Mouse (Mus musculus) urinary bladder, adult 18-20 months (tissue): ENCODE results near the gene Fam53b.

ENCODE experiments used
- DNase-seq, 2 experiments: peaks; one replicate each; pipeline ENCODE4 v3.0.0; 2022; ENCODE audit warnings: low spot score in 2 of 2, mixed read lengths in 2 of 2

Fam53b gene

DNA sequence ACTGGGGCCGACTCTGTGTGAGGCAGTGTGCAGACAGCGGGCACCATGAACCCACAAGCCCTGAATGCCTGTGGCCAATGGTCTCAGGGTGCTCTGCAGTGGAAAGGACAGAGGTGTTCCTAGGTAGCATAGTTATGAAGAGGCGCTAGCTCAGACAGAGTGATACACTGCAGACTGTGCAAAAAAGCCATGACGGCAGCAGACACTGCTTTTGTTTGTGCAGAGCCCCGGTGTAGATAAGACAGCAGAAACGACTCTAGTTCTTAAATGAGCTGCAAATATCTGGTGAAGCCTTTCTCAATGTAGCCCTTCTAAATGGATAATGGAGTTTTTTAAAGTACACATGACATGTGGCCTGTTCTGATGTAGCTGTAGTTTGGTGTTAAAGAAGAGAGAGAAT, 73.9 kb downstream of the Fam53b start:
- no peak for DNase-seq

DNA sequence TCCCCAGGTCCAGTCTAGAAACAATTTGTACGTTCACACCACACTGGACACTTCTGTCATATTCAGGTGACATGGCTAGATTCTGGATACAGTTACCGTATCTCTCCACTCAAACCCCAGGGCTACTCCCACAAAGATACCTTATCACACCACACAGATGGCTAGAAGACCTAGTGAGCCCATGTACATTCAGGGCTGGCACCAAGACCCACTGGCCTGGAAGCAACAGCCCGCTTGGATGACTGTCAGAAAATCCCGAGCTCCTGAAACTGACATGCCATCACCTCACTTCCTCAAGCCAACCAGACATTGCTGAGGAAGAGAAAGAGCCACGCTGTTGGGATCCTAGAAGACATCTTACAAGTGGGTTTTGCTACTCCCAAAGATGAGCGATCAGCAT, 74.8 kb downstream of the Fam53b start:
- DNase-seq = no peak

DNA sequence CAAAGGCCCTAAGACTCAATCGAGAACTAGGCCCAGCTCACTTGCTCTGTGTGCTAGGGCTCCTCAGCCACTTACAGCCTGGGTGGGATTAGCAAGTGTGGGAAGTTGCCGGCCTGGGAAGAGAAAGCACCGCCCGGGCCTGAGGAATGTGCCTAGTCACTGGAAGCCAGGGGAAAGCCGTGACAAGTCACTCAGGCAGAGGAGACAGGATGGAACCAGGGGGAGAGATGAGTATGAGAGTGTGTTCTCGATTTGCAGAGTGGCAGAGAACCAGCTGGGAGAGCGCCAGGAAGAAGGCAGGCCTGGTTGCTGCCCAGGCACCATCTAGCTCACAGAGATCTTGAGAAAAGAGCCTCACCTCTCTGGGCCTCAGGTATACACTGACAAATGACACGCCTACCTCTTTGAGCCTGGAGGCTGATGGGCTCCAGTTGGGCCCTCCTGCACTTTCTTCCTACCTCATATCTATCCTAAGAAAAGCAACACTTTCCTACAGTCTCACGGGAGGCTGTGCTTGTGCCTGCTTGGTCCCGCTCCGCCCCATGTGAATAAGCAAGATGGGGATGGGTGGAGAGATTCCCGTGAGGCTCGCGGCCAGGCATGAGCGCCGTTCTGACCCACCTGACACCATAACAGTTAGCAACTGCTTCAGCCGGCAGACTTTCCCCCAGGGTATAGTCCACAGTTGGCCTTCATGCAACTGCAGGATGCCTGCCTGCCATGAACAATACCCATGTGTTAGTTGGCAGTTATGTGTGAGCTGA, 77.4 kb downstream of the Fam53b start:
- no peak for DNase-seq

DNA sequence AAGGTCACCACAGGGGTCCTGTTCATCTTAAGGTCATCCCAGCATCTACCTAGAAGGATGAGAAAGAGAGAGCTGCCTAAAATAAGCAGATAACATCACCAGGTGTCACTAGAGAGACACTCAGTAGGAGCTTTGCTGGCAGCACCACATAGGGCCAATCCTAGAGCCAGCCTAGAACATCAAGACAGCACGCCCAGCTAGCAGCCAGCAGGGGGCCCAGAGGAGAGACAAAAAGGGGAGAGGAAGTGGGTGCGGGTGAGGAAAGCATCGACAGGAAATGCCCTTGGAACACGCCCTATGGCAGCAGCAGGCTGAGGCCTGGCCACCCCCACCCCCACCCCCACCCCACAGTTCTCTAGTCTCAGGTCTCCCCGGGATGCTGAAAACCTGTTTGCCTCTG, 78.5 kb downstream of the Fam53b start:
- no peak for DNase-seq

DNA sequence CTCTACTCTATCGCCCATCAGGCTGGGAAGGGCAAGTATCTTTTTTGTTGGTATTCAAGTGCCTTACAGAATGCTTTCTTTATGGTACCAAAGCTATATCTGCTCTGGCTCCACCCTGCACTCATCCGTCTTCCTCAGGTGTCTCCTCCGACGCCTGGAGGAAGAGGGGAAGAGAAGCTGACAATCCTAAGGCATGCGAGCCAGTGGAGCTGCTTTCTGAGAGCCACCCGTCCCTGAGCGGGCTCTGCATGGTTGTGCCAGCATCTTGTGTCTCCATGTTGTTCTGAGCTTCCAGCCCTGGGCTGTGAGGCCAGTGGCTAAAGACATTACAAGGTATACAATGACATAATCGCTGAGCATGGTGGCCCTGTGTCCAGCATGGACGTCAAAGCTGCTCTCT, 79.5 kb downstream of the Fam53b start:
- no peak for DNase-seq

DNA sequence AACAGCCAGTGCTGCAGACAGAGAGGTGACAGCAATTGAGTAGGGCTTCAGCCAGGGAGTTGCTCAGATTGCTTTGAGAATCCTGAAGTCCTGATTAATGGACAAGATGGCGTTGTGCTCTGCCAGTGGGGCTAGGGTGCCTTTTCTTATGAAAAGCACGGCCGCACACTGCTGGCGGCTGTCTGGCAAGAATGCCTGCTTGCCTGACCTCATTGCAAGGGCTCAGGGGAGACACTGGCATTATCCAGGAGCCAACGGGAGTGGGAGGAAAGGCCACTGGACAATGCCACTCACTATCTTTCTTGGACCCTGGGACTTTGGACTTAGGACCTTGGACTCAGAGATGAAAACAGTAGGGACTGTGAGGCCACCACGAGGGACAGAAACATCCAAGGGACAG, 80.2 kb downstream of the Fam53b start:
- DNase-seq = no peak

DNA sequence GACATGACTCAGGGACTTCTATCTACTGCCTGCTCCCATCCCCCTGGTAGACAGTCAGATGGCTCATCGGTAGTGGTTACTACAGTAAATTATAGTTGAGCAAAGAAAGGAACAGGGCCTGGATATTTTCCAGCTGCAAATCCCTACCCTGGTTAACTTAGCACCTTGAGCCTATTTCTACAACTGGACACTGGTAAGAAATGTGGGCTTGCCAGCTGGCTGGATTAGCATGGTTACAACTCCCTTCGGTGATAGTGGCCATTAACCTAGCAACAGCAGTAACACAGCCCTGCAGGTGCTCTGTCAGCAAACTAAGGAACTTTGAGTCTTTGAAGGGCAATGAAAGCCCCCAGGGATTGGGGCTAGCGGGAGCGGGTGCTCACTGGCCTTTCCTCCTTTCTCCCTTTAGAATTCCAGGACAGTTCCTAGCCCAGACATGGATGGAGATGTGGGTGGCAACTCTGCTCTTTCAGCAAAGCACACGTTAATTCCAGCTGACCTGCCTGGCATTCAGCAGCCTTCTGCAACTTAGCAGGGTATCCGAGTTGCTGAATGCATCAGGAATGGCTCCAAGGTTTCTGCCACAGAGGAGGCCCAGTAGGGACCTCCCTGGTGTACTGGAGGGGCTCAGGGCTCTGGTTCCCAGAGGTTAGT, 81.4 kb downstream of the Fam53b start:
- no peak for DNase-seq

DNA sequence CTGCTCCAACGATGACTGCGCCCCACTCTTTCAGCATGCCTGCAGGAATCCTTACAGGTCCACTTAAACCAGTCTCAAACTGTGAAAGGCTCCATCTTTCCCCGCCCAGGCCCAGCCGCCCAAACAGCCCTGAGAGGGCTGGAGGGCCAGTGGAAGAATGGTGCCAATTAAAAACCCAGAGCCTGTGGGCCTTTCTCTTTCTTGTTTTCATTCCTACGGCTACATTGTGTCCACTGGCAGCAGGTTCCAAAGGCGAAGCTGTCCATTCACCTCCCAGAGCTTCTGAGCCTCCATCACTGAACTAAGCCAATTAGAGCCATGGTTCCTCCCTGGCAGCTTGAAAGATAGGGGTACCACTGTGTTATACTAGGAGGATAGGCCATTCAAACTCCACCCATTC, 82.1 kb downstream of the Fam53b start:
- no peak for DNase-seq

DNA sequence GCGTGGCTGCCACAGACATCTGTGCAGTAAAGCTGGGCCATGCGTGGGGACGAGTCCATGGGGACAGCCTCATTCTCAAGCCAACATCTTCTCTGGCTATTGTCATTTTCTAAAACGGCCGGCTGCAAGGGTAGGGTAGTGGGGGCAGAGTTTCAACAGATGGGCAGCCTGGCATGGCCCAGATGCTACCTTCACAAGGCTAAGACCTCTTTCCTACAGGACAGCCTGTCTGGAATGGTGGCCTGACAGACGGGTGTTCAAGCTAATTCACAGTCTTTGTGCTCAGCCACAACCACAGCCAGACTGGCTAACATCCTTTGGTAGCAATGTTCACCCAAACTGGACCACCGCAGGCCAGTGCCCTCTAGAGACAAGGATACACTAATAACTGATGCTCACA, 83.2 kb downstream of the Fam53b start:
- DNase-seq = no peak

DNA sequence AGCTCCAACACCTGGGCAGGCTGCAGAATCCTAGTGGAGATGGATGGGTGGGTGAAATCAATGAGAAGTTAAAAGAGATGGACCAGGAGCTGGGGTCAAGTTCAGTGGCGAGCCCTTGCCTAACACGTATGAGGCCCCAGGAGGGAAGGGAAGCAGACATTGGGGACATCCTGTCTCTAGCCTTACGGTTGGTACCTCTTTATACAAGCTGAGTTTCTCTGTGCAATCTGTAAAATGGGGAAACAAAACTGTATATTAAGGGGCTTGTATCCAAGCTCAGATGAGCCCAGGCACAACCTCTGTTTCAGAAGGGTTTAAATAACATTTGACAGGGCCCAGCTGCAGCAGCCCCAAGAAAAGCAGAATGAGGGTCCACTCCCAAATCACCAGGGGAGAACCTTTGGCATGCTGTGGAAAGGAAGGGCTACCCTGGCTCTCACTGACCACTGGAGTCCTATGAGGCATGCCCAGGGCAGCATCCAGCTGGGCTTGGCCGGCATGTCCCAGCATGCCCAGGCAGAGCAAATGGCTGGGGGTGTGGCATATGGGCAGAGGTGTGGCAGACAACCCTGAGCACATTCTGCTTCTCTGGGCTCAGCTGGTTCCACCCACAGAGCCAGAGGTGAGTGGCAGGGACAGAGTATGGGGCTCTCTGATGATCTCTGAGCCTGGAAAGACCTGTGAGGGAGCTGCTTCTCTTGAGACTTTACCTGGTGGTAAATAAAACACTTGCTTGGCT, 84.4 kb downstream of the Fam53b start:
- peak; percentile 53 to 76 for DNase-seq

DNA sequence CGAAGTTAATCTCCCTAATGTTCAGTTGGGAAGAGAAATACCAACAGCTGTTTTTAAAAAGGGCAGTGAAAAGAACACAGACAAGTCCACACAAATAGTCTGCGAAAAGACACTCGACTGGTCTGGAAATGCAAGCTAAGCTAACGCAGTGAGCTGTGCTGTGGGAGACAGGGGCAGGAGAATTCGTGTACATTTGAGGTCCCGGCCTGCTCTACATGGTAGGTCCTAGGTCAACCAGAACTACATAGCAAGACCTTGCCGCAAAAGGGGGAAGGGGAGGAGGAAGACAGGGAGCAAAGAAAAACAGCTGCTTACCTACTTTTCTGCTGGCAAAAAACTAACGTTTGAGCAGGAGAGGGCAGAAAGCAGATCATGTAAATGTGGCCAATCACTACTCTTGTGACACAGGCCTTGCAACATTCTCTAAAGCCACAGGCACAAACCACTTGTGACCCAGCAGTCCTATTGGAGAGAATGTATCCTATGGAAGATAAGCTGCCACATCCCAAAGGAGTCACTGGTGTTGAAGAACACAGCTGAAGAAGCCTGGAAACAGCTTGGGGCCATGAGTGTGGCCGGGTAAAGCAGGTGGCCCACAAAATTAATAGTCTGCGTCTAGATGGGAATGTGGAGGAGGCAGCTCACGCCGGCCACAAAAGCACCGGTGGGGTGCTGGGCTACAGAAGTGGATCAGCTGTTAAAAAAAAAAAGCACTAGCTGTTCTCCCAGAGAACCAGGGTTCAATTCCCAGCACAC, 87.4 kb downstream of the Fam53b start:
- peak in 1 of 2 experiments; percentile 26 for DNase-seq

DNA sequence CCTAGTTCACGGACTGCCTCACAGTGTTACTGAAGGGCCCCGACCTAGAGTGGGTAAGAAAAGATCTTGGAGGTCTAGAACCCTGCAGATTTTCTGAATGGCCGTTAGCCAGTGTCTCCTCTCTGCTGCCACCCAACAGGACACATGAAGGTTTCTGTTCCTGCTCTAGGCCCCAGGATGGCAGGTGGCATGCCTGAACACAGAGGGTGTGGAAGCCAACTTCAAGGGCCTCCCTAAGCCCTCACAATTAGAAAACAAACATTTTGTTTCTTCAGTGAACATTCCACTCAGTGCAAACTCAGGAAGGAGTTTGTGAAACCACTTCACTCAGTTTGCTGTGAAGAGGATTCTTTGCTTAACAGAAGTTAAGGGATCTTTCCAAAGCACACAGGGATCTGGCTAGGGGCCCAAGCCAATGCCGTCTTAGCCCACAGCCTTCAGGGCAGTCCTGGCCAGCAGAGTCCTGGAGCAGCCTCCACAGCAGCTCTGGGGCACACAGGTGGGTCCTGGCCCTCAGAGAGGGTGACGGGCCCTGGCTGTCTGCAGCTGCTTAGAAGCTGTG, 89.1 kb downstream of the Fam53b start:
- DNase-seq = no peak

DNA sequence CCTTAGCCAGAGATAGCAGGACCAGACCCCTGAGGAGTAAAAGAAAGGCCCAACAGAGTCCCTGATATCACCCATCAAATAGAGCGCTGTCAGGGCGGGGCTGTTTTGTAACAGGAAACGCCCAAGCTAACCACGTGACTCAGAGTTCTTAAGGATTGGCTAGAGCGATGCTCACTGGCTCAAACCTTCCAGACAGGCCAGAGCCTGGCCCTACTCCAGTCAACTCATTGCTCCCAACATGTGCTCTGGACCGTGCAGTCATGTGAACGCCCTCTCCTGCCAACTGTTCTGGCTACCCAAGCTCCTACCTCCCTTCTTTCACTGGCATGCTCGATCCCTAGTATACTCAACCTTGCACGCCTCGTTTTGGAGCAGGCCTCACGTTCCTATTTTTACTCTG, 89.8 kb downstream of the Fam53b start:
- peak in 1 of 2 experiments; percentile 70 for DNase-seq

DNA sequence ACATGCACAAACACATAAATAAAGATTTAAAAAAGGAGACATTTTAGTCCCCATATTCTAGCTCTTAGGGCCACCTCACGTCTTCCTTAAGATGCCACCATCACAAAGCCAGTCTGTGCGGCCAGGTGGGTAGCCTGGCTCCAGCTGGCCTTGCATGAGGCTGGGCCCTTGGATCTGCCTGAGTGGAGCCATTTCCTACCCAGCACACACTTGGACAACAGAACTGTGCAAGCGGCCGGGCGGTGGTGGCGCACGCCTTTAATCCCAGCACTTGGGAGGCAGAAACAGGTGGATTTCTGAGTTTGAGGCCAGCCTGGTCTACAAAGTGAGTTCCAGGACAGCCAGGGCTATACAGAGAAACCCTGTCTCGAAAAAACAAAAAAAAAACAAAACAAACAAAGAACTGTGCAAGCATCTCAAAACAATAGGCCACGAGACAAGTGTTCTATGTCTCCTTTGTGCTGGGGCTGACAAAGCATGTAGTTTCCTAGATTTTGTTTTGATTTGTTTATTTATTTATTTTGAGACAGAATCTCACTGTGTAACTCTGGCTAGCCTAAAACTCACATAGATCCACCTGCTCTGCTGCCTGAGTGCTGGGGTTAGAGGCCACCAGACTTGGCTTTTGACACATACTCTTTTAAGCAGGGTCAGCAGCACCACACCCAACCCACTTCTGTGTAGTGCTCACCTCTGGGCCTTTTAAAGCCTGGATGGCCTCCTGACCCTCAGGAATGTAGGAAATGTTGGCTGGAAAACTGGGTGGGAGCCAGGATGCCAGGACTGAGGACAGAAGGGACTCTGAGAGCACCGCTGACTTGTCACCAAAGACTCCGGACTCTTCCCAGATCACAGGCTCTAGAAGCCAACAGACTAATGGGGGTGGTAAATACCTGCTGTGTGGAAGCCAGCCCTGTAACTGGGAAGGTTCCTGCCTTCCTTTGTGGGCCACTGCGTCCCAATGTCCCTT, 91.0 kb downstream of the Fam53b start:
- DNase-seq = no peak

DNA sequence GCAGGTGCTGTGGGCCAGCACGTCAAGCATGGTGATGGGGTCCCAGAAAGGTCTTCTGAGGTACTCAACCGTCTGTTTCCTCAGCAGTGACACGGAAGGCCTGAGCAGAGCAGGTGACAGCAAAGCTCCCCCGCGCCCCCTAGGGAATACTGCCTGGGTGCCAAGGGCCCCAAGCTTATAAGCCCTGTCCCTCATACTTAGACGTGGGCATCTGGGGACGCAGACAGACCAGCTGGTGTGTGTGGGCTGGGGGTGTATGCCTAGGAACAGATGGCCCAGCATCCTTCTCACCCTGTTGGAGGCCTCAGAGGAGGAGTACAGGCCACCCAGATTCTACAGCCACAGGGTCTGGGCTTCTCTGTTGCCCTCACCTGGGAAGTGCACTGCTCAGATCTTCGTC, 93.1 kb downstream of the Fam53b start:
- DNase-seq = no peak

DNA sequence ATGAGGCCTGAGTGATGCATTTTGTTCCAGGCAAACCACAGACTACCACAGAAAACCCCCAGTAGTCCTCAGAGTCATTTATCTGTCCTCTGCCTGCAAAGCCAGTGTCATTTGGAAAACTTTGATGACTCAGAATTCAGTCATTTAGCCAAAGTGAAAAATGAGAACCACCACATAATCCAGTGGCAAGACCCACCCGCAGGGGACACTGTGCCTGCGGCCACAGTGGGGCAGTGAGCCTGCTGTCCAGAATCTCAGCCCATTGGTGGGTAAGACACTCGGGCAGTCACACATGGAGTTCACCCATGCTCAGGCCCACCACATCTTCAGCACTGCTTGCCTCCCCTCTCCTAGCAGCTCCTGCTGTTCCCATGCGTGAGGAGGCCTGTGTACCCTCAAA, 94.1 kb downstream of the Fam53b start:
- no peak for DNase-seq

DNA sequence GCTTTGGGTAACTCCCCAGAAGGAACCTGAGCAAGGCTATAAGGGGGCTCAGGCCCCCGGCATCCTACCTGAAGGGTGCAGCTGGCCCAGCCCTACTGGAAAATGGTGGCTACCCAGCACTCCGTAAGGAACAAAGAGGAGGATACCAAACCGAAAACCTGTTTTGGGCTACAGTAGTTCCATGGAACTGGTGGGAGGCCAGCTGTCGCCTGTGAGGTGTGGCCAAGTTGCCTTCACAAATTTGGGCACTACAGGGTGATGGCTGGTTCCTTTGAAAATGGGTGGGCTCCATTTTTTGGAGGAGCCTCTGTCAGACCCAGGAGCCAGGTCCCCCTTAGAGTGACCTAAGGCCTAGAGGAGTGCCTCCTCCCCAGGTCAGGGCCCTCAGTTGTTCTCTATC, 98.4 kb downstream of the Fam53b start:
- no peak for DNase-seq

DNA sequence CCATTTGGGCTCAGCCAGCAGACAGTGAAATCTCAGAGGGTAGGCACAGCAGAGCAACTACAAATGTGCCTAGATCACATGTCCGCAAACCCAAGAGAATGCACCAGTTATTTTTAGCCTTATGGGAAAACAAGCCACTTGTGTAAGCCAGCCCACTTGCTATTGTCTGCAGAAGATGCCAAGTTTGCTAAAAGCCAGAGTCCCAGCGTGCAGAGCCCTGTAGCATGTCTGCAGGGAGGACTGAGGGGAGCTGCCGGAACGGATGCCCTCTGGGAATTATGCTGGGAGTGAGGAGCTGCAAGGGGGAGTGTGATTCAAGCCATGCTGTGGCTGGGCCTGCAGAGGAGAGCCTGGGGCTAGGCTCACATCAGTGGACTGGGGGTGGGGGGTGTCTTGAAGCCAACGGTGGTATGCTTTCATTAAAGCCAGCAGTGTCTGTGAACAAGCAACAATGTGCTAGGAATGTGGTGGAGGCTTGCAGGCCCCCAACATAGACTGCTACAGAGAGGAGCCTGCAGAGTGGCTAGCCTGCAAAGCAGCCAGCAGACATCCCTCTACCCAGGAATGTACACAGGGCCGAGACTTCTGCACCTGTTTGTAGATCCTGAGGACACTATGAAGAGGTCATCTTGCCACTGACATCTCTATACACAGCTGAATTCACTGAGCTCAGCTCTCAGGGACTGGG, 99.3 kb downstream of the Fam53b start:
- DNase-seq = no peak

DNA sequence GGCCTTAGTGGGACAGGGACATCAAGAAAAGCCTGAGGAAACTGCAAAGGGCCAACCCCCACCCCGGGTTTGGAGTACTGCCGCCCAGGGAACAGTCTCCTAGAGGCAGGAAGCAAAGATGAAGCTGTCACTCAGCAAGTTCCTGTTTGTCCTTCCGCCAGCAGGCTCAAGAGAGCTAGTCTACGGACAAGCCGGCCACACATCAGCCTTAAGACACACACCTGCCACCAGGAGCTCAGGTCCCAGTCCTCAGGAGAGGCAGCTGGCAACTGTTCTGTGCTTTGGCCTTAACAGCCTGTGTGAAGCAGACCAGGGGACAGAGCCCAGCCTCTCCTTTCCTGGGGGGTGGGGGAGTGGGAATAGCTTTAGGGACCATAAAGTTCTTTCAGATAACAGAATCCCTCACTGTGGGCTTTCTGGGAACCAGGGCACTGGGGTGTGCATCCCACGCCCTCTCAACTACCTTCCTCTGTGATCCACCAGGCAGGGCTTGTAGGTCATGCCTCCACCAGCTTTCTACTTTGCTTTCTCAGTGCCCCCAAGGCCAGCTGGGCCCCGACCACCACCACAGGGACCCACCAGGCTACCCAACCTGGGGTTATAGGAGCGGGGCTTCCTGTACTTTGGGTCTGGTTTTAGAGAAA, 100.1 kb downstream of the Fam53b start:
- no peak for DNase-seq

DNA sequence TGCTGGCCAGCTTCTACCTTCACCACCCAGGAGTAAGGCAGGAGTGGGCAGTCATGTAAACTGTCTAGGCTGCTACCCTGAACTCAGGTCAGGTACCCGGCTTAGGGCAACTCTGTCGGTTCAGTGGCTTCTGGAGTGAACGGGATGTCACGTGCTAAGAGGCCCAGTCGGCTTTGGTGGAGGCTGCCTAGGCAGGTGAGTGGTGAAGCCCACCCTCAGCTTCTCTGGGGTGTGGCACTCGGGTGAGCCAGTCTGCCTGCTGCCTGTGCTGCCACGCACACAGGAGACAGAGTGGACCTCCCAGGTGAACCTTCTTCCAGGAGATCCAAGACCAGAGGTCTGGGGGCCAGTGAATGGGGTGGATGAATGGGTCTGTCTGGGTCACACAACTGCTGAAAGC, 100.7 kb downstream of the Fam53b start:
- DNase-seq = no peak
